Mouse (Mus musculus) ovary, postnatal 36 days (tissue): ENCODE measurements at regions not wholly inside any gene's neighbourhood (a gene's known extent, or its start where the extent isn't known, plus 50 kb on each side); places are given as distances from the start of the nearest gene placed in this dataset.

Source experiments
- DNase-seq: peaks from one replicate; pipeline ENCODE4 v3.0.0; 2022; ENCODE audit warnings: low spot score, mixed read lengths

- DNase-seq = no peak
Measured at GRCm38 (mm10) chr1:63977956-63978355, 144.1 kb downstream of the Klf7 start.

- no peak for DNase-seq
Measured at GRCm38 (mm10) chr1:63977302-63977888, 144.7 kb downstream of the Klf7 start.

DNA sequence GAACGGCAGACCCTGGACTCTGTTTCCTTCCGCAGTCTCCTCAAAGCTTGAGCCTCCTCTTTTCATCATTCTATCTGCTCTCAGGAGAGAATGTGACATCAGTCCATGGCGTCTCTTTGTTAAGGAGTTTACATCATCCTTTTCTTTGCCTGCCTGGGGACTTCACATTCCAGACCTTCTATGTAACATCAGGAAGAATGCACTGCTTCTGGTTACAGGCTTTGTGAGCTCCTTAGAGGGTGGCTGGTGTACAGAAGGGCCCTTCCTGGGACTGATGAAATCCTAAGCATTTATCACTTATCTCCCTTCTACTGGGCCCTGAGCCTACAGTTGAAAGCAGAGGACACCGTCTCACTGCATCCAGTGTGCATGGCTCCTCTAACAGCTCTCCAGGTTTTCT lies 145.2 kb downstream of the Klf7 start:
- DNase-seq = no peak

GRCm38 (mm10) chr1:63967849-63968248 lies 154.2 kb downstream of the Klf7 start:
- no peak for DNase-seq

- DNase-seq = no peak
Measured at GRCm38 (mm10) chr1:63965446-63965845, 156.6 kb downstream of the Klf7 start.

DNA sequence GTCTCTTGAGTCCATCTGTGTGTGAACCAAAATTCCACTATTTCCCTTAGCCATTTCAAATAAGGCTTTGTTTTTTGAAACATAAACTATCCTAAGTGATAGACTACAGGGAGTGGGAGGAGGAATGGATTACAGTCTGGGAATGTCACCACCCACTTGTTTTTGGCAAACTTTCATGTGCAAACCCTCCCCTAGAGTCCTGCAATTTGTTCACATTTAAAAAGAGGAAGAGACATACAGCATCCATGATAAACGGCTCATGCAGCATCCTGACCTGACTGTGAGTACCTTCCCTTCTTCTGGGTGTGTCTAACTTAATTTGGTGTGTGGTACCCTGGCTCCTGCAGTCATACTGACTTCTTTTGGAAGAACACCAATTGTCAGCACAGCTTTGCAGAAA lies 157.6 kb downstream of the Klf7 start:
- no peak for DNase-seq

DNA sequence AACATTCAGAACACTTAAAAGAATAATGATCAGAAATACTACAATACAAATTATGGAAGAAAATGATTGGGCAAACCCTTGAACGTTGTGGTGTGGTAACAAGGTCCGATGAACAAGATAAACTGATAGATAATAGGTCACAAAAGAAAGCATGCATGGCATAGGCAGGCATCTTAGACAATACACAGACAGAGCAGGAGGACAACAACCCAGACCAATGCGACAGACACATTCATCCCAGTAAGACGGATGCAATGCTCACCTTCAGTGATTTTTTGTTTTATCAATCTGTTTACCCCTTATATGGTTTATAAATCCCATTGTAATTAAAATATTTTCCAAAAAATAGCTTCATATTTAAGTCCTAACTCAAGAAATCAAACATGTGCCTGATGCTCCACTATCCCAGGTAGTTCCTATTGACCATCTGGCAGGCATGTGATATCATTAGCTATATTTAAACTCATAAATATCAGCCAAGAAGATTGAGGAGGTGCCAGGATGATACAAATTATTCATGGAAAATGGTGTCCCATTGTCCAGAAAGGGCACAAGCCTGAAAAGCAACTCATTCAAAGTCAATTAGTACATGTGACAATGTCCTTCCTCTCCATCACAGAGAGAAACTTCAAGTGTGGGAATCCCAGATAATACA lies 166.3 kb downstream of the Klf7 start:
- no peak for DNase-seq

DNA sequence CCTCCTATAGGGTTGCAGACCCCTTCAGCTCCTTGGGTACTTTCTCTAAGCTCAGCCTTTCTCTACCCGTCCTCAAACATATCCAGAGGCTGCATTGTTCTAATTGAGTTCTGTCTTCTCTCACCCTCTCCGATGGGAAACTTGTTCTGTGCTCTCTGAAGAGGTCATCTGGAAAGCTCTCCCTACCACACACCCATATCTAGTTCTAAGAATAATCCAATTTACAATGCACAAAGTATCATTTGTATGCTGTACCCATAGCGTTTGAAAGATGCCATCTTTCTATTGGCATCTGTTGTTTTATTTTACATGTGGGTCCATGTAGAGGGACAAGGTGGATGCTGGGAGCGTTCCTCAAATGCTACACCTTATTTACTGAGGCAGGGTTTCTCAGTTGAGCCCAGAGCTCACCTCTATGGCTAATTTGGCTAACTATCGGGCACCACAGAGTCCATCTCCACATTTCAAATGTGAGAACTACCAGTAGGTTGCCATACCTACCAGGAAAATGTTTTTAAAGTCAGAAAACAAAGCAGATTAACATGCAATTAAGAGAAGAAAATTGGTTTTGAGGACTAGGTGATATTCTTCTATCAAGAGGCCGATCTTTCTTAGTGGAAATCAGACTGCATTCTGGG lies 167.1 kb downstream of the Klf7 start:
- DNase-seq = no peak

DNA sequence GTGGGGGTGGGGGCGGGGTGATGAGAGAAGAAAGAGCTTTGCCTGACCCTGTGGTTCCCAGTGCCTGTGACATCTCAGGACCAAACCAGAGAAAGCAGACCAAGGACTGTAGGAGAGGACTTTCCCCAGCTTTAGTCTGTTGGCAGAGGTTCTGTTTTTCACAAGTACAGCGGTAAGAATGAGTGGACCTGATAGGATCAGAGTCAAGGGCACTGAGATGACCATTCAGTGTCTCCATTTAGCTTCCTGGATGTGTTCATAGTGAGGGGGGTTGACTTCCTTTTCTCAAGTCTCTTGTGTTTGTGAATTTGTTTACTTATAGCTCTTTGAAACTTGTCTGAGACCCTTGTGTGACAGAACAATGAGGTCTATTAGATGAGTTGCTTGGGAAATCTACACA lies 167.9 kb downstream of the Klf7 start:
- DNase-seq = no peak

DNA sequence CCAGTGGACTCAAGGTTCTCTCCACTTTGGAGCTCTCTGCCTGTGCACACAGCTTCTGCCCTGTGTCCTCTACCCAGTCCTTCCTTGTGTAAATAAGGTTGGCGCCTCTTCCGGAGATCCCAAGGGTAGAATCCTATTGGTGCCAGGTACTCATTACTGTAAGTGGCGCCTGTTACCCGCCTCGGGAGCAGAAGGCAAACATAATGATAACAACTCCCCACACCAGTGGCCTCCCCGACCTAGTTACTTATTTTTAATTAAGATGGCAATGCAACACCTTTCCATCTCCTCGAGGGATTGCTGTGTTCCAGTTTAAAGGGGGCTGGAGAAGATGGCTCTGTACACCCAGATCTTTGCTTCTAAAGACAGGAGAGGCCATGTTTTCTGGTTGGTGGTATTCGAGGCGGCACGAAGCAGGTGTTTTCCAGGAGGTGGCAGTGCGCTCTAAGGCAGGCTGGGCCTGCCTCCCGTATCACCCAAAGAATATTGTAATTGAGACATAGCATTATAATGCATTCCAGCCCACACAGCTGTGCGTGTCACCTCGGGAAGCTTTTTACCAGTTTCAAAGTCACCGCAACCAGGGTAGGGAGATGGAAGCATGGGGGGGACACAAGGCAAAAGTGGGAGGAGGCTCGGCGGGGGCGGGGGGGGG lies 168.7 kb downstream of the Klf7 start:
- peak; percentile 55 for DNase-seq

- no peak for DNase-seq
Measured at GRCm38 (mm10) chr1:63951663-63952062, 170.4 kb downstream of the Klf7 start.

- no peak for DNase-seq
Measured at GRCm38 (mm10) chr1:63947278-63947677, 174.8 kb downstream of the Klf7 start.

DNA sequence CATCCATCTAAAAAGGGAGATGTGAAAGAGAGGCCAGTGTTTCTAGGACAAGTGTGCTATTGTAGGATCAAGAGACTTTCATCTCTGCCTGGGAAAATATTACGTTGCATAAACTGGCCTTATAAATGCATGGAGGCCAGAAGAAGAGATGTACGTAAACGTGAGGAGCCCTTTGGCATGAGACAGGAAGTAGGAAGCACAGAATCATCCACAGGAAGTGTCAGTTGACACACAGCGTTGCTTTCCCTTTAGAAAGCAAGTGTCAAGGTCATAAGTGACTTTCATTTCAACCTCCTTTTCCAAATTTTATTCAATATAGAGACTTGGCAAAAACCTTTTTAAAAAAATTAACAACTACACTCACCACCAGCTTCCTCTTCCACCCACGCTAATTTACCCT lies 175.2 kb downstream of the Klf7 start:
- DNase-seq = no peak

GRCm38 (mm10) chr1:63944786-63945185 lies 175.7 kb upstream of the 4933402D24Rik start:
- no peak for DNase-seq

- DNase-seq = no peak
Measured at GRCm38 (mm10) chr1:63938416-63938815, 169.3 kb upstream of the 4933402D24Rik start.

- no peak for DNase-seq
Measured at GRCm38 (mm10) chr1:63937480-63937879, 168.4 kb upstream of the 4933402D24Rik start.

DNA sequence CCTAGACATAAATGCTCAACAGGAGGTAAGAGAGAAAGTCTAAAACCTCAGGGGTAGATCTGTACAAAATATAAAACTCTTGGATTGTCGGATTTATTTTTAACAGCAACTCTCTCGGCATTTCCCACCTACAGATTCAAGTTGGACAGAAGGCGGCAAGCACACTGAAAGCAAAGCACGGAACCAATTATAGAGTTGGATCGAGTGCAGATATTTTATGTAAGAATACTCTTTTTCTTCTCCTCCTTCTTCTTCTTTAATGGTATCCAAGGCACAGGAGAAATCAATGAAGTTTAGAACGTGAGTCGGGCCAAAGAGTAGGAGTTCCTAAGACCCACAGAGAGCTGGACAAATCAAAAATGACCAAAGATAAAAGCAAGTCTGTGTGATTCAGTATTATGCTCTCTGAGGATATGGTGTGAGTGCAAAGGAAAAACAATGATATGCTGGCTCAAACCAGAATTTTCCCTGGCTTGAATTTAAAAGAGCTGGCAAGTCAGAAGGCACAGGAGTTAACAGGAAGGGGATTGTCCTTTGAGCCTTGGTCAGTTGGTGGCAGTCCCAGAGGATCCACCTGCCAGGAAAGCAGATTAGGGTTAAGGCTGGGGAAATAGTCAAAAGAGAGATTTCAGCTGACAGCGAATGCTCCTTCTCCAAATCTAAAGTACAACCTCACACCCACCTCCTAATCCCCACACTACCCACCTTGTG lies 165.7 kb upstream of the 4933402D24Rik start:
- no peak for DNase-seq

GRCm38 (mm10) chr1:63932484-63932883 lies 163.4 kb upstream of the 4933402D24Rik start:
- DNase-seq = no peak

DNA sequence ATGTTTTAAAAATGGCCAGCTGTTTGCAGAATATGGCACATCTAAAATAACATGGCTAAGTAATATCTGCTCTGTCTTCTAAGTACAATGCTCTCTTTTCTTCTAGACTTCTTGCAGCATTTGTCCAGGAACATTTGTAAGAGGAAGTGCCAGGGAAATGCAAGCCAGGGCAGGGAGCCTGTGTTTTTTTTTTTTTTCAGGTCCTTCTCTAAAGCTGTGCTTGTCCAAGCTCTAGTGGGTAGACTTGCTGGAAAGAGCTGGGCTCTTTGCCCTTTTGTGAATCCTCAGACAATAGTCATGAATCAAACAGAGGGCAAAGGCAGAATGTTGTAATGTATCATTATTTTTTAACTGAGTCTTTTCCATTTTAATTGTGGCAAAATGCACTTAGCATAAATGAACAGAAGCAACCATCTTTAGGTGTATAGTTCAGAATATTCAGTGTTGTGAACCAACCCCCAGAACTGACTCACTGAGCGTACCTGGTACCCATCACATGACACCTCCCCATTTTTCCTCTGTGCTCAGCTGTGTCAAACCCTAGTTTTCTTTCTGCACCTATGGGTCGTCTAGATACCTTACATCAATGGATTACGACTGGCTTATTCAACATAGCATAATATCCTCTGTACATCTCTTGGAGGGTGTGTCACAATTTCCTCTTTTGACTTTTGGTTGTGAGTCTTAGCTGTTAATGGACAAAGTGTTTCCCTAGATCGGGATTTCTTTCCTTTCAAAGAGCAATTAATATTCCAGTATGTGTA lies 160.5 kb upstream of the 4933402D24Rik start:
- DNase-seq = no peak

- no peak for DNase-seq
Measured at GRCm38 (mm10) chr1:63928850-63929249, 159.8 kb upstream of the 4933402D24Rik start.

DNA sequence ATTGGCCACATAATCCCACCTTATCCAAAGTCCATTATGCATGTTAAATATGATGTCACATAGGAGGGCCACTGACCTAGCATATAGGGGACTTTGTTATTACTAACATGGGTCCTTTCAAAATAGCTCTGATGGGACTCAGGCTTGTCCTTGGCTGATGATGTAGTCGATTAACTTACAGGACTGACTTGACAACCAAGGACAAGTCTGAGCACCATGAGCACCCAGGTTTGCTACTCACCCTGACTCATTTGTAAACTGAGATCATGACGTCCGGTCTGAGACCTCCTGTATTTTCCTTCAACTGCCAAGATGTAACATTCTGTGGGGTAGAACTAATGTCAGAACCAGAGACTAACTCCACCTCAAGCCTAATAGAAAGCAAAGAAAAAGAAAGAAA lies 159.3 kb upstream of the 4933402D24Rik start:
- no peak for DNase-seq
